Mouse (Mus musculus): ENCODE data around the gene Arf4.

The Arf4 gene

GRCm38 (mm10) chr14:26637851-26638707 lies at the start of gene Arf4:
TSS of gene Arf4 (plus strand) at chr14:26638074.
- DNase-seq (ENCODE audit: low read depth, low spot score) = peak; percentile 100

- DNase-seq (ENCODE audit: low read depth, low spot score) = no peak
Observed at GRCm38 (mm10) chr14:26591353-26591752, 46.5 kb upstream of the Arf4 start.

- no peak for DNase-seq (ENCODE audit: low read depth, low spot score)
Observed at GRCm38 (mm10) chr14:26593281-26593895, 44.5 kb upstream of the Arf4 start.

DNA sequence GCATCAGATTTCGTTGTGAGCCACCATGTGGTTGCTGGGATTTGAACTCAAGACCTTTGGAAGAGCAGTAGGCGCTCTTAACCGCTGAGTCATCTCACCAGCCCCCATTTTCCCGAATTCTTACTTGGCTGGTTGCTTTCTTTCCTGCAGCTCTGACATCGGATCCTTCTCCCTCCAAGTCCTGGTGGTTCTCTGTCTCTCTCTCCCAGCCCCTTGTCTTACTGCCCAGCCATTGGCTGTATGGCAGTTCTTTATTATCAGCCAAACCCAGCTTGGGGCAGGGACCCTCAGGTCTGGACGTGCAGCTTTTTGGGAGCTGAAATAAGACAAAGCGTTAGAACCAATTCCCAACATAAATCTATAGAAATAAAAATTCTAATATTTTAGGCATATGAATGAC lies 42.7 kb upstream of the Arf4 start:
- no peak for DNase-seq (ENCODE audit: low read depth, low spot score)

DNA sequence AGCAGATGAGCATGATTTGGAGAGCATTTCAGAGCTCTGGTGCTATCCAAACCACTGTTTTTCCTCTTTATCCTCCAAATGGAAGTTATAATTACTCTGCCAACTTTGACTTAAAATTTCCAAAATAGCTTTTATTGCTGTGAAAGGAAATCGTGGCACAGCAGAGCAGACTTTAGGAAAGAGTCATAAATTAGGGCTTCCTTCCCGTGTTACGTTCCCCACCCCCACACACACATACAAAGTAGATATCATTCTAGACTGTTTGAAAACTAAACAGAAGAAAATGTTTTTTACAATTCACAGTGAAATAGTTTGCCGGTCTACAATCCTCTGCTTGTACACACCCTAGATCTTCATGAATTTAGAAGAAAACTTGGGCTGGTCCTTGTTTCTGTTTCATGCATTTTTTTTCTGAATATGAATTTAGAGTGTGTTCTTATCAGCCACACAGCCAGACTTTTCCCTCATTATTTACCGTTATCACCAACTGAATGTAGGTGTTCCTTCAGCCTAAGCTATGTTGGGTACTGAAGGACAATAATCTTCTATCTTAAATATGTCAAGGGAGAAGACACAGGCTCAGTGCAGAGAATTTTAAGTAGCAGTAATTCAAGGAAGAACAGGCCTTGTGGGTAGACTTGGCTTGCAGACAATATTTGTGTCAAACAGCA lies 42.0 kb upstream of the Arf4 start:
- DNase-seq (ENCODE audit: low read depth, low spot score) = peak; percentile 43

- no peak for DNase-seq (ENCODE audit: low read depth, low spot score)
Observed at GRCm38 (mm10) chr14:26605354-26605753, 32.5 kb upstream of the Arf4 start.

DNA sequence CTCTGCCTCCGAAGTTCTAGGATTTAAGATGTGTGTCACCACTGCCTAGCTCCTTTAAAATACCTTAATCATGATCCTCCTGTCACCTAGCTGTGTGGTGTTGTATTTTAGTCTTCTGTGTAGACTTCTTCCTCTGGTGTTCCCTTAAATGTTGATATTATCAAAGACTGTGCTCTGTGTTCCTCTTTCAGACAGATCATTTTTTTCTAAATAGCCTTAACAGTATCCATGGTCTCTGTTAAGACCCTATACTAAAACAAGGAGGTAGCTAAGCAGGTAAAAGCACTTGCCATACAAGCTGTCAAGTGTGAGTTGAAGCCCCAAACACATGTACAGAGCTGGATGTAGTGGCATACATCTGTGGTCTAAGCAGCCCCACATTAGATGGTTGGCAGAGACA lies 28.2 kb upstream of the Arf4 start:
- no peak for DNase-seq (ENCODE audit: low read depth, low spot score)

DNA sequence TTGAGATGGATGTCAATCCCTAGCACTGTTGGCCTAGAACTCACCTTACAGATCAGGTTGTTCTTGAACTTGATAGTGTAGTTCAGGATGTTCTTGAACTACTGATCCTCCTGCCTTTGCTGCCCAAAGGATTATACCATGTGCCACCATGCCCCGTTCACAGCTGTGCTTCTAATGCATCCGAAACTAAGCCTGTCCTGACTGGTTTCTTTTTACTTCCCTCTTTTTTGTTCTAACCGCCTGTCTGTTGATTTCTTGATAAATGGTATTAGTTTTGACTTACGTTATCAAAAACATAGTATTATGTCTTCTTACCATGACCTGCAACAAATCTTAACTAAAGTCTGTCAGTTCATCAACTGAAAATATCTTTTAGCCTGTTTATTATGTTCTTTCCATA lies 27.2 kb upstream of the Arf4 start:
- DNase-seq (ENCODE audit: low read depth, low spot score) = no peak

- DNase-seq (ENCODE audit: low read depth, low spot score) = no peak
Observed at GRCm38 (mm10) chr14:26625301-26625700, 12.6 kb upstream of the Arf4 start.

DNA sequence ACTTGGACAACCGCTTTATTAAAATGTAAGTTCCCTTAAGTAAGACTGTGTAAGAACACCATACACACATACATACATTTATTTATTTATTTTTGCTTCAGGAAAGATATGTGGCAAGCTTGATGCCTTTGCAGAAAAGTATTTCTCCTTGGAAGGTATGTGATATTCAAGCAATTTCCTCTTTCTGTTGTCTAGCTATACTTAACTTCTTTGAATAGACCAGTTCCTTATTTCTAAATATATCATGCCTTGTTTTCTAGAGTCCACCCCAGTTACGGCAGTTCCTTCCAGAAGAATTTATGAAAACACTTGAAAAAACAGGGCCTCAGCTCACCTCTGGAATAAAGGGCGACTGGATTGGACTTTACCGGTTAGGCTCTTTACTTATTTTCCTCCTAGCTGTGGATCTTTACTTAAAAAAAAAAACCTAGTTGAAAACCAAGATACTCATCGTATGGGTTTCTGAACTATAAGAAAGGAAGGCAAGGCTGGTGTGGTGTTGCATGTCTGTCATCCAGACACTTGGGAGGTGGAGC lies 11.2 kb upstream of the Arf4 start:
- no peak for DNase-seq (ENCODE audit: low read depth, low spot score)

GRCm38 (mm10) chr14:26637025-26637850 lies 636 bp upstream of the Arf4 start:
- peak; percentile 70 for DNase-seq (ENCODE audit: low read depth, low spot score)

- peak; percentile 43 for DNase-seq (ENCODE audit: low read depth, low spot score)
Observed at GRCm38 (mm10) chr14:26638708-26639084, 822 bp downstream of the Arf4 start.

- peak; percentile 57 for DNase-seq (ENCODE audit: low read depth, low spot score)
Observed at GRCm38 (mm10) chr14:26639251-26639650, 1.4 kb downstream of the Arf4 start.

- peak; percentile 60 for DNase-seq (ENCODE audit: low read depth, low spot score)
Observed at GRCm38 (mm10) chr14:26639961-26640360, 2.1 kb downstream of the Arf4 start.

GRCm38 (mm10) chr14:26643006-26643624 lies 5.2 kb downstream of the Arf4 start:
- no peak for DNase-seq (ENCODE audit: low read depth, low spot score)

DNA sequence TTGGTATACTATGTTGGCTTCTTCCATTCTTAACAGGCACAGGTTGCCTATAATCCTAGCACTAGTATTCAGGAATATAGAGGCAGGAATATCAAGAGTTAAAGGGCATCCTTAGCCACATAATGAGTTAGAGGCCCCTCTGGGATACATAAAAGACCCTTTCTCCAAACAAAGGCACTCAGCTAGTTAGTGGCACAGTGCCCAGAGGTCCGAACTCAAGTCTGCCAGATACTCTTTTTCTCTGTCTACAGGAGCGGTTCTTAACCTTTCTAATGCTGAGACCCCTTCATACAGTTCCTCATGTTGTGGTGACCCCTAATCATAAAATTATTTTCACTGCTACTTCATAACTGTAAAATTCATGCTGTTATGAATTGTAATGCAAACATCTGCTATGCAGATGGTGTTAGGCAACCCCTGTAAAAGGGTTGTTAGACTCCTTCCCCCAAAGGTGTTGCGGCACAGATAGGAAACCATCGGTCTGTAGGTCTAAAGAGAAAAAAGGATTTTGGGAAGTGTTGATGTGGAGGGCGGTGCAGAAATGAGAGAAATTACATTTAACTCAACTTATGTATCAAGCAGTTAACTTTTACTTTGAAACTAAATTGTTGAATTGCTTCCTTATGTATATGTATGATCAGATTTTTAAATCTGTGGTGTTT lies 8.2 kb downstream of the Arf4 start:
- no peak for DNase-seq (ENCODE audit: low read depth, low spot score)

GRCm38 (mm10) chr14:26647811-26648210 lies 9.9 kb downstream of the Arf4 start:
- no peak for DNase-seq (ENCODE audit: low read depth, low spot score)

GRCm38 (mm10) chr14:26651901-26652300 lies 14.0 kb downstream of the Arf4 start:
- peak; percentile 33 for DNase-seq (ENCODE audit: low read depth, low spot score)

DNA sequence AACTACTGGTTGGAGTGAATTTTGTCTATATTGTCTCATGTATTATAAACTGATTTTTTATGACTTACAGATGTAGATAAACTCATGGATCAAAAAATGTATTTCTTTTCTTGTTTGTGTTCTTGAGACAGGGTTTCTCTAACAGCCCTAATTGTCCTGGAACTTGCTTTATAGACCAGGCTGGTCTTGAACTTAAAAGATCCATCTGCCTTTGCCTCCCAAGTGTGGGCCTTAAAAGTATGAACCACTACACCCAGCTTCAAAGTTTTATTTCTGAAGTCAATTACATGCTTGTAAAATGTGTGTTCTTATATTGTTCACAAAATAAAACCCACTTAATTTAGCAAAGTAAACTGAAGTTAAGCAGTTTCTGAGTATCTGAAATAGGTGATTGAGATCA lies 20.3 kb downstream of the Arf4 start:
- no peak for DNase-seq (ENCODE audit: low read depth, low spot score)

GRCm38 (mm10) chr14:26660233-26660632 lies 22.4 kb downstream of the Arf4 start:
- no peak for DNase-seq (ENCODE audit: low read depth, low spot score)
